Mouse (Mus musculus): ENCODE results near the gene Ano6.

DNA sequence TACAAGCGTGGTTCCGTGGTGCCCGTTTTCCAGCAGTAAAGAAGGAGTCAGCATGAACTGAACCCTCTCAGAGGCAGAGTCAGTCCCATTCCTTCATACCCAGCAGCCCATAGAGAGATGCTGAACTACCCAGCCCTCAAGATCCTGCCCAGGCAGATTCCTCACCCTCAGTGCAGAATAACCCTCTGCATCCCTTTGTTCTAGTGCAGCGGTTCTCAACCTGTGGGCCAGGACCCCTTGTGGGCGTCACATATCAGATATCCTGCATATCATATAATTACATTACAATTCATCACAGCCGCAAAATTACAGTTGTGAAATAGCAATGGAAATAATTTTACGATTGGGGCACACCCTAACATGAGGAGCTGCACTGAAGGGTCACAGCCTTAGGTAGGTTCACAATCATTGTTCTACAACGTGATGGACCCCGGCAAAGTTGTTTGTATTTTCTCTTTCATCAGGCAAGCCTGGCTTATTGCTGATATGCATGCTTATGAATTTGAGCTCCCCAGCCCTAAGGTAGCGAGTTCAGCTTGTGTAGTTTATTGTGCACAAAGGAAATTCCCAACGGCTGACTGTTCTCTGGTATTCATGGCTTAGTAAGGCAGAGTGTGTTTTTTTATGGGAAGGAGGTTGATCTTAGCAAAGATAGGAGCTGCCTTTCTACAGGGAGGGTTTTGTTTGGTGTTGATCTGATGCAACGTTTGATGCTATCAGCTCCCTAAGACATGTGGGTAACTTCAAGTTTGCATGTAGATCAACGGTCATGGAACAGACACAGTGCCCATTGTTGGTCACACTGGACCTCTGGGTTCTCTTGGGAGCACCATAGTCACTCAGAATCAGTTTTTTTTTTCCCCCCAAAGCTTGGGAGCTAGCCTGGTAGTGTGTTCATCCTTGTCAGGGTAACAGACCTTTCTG, 33.0 kb downstream of the Ano6 start:
- TF ChIP-seq CTCF (IDR thresholded peaks at IDR 0.05; ENCODE audit: insufficient read depth, low read length): no peak
- no peak for TF ChIP-seq POLR2A (IDR thresholded peaks at IDR 0.05; ENCODE audit: borderline replicate concordance, extremely low read depth, low read depth, low read length)
